Mouse (Mus musculus) intestine, postnatal 0 days (tissue): Measurements from ENCODE around the gene Ncf2. TPM values are rescaled to one million over a fixed set of nuclear protein-coding genes. Genes with fewer than 3 reads are reported as not detected.

Experiments used
- ATAC-seq: fragments of 200-750 bp; cut with Nextera tagmentation; 2 replicates; pipeline ENCODE4 v1.8.0; 2017; ENCODE audit warnings: mild to moderate bottlenecking, moderate TSS enrichment, moderate library complexity
- H3K27ac ChIP-seq: fragments of 300-500 bp; sonication (generic); 2 replicates; pipeline ENCODE4 v1.5.1; 2014; ENCODE audit warnings: mild to moderate bottlenecking, low read depth, low read length, moderate library complexity
- H3K27me3 ChIP-seq: fragments of 300-500 bp; sonication (generic); replicated peaks from 2 replicates; pipeline ENCODE4 v1.6.1; 2014; ENCODE audit warnings: low read length, mixed read lengths; ENCODE audit not compliant: control insufficient read depth, insufficient read depth
- H3K36me3 ChIP-seq: fragments of 300-500 bp; sonication (generic); 2 replicates; pipeline ENCODE4 v1.6.1; 2014; ENCODE audit warnings: mild to moderate bottlenecking, moderate library complexity; ENCODE audit not compliant: control insufficient read depth, insufficient read depth
- H3K4me1 ChIP-seq: fragments of 300-500 bp; sonication (generic); replicated peaks from 2 replicates; pipeline ENCODE4 v1.6.1; 2014; ENCODE audit warnings: antibody characterized with exemption, low read length, mixed read lengths; ENCODE audit not compliant: control insufficient read depth, insufficient read depth
- H3K4me2 ChIP-seq: fragments of 300-500 bp; sonication (generic); replicated peaks from 2 replicates; pipeline ENCODE4 v1.6.1; 2014; ENCODE audit warnings: low read depth, mild to moderate bottlenecking, moderate library complexity
- H3K4me3 ChIP-seq: fragments of 300-500 bp; sonication (generic); 2 replicates; pipeline ENCODE4 v1.5.1; 2014; ENCODE audit warnings: low read depth, low read length
- H3K9ac ChIP-seq: fragments of 300-500 bp; sonication (generic); 2 replicates; pipeline ENCODE4 v1.6.1; 2014; ENCODE audit warnings: mild to moderate bottlenecking, low read depth, low read length
- H3K9me3 ChIP-seq: fragments of 300-500 bp; sonication (generic); 2 replicates; pipeline ENCODE4 v1.6.1; 2016; ENCODE audit warnings: mixed run types; ENCODE audit not compliant: control insufficient read depth
- CTCF ChIP-seq: sonication (generic); IDR thresholded peaks from 2 replicates; pipeline ENCODE4 v1.5.1; 2016; ENCODE audit warnings: low read depth, mild to moderate bottlenecking, control low read depth, antibody characterized with exemption, moderate library complexity
- WGBS: fragments of 180-500 bp; shearing (Covaris S2); extraction: QIAGEN DNeasy Blood & Tissue Kit; methylation state at CpG from one replicate; pipeline ENCODE4 v1.1.7; 2014; 5-methylcytosine and 5-hydroxymethylcytosine counted together
- polyA plus RNA-seq: library from polyadenylated mRNA; unstranded; fragments of >200 nt; fragmentation: Nextera tagmentation; extraction: Ambion mirVana; gene quantifications from 2 replicates; pipeline ENCODE4 v1.2.1, GENCODE M21; 2015

Gene Ncf2
- polyA plus RNA-seq, 1 experiment from 2014 or later = 9.1 TPM

GRCm38 (mm10) chr1:152817027-152817769 is 17.2 kb downstream of the Ncf2 start:
- H3K9me3 ChIP-seq = no peaks in the 10 kb centered on the region
- WGBS = 32% methylated on average over 12 of the region's 12 CpGs
- no peak overlapping the region for H3K9ac ChIP-seq
- peak overlapping the region; percentile 21; the same call in 1 of the 2 replicates for H3K27ac ChIP-seq
- H3K4me1 ChIP-seq = no peaks in the 10 kb centered on the region; the same call in 1 of the 2 replicates
- H3K36me3 ChIP-seq = no peaks in the 10 kb centered on the region; the same call in 1 of the 2 replicates
- no peaks in the 10 kb centered on the region for H3K27me3 ChIP-seq
- H3K4me3 ChIP-seq = no peak overlapping the region
- TF ChIP-seq CTCF = 0 out of 2 replicates have a peak, but pooled peaks have one; percentile 15
- peak; percentile 47 for ATAC-seq
- H3K4me2 ChIP-seq = no peak overlapping the region; the same call in 1 of the 2 replicates

DNA sequence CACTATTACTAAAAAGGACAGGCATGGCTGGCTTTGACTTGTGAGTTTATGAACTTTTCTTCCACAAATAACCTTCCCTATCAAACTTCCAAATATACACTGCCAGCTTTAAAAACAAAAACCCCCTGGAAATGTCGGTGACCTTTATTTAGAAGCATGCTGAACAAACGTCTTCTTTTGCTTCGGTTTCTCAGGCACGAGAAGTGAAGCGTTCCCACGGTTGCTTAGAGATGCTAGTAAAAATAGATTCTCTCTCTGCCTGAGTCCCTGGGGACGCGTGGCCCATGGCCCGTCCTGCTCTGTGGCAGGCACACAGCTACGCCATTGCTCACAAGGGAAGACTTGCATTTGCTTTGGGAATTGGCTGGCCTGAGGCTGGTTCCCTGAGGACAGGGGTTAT is 17.8 kb downstream of the Ncf2 start:
- Histone ChIP-seq H3K9me3 (no peaks in the 10 kb centered on the region), H3K4me3 (no peak overlapping the region), H3K36me3 (no peaks in the 10 kb centered on the region; the same call in 1 of the 2 replicates), H3K4me1 (no peaks in the 10 kb centered on the region; the same call in 1 of the 2 replicates), H3K27me3 (no peaks in the 10 kb centered on the region), H3K27ac (peak overlapping the region; percentile 21; the same call in 1 of the 2 replicates), H3K9ac (no peak overlapping the region), H3K4me2 (no peak overlapping the region)
- 56% methylated on average over 10 of the region's 10 CpGs for WGBS
- no peak for TF ChIP-seq CTCF
- ATAC-seq = no peak

- no peaks in the 10 kb centered on the region; the same call in 1 of the 2 replicates for H3K36me3 ChIP-seq
- no peak overlapping the region for H3K4me2 ChIP-seq
- no peak for TF ChIP-seq CTCF
- H3K9me3 ChIP-seq = no peaks in the 10 kb centered on the region
- H3K4me1 ChIP-seq = no peaks in the 10 kb centered on the region; the same call in 1 of the 2 replicates
- H3K4me3 ChIP-seq = no peak overlapping the region
- ATAC-seq = no peak
- H3K27me3 ChIP-seq = no peaks in the 10 kb centered on the region
- H3K9ac ChIP-seq = no peak overlapping the region
- no peak overlapping the region for H3K27ac ChIP-seq
- 85% methylated on average over 6 of the region's 6 CpGs for WGBS
Observed at GRCm38 (mm10) chr1:152819558-152819957, 19.6 kb downstream of the Ncf2 start.

DNA sequence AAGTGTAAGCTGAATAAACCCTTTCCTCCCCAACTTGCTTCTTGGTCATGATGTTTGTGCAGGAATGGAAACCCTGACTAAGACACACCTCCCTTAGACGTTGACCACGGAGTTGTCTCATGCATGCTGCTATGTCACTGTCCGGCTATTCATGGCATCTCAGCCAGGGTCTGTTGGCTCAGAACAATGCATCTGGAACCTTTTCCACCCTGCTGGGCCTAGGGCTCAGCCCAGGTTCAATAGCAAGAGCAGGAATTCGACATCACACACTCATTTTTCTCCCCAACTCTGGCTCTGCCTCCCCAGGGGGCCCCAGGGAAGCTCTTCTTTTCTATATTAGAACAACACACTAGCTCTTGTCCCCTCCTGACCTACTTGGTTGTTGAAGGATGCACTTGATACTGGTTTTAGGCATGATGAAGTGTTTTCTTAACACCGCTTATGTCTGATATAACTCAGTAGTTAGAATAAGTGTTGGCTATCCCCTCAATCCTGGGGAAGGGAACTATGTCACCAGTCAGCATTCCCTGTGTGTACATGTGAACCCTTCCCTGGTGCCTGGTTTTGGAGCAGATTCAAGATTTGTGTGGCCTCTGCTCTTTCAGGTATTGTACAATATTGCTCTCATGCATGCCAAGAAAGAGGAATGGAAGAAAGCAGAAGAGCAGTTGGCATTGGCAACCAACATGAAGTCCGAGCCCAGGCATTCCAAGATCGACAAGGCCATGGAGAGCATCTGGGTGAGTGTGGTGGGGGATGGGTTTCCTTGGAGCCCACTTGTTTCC is 21.1 kb downstream of the Ncf2 start:
- Histone ChIP-seq H3K9me3 (no peaks in the 10 kb centered on the region), H3K36me3 (no peaks in the 10 kb centered on the region; the same call in 1 of the 2 replicates), H3K9ac (no peak overlapping the region), H3K27me3 (no peaks in the 10 kb centered on the region), H3K4me3 (no peak overlapping the region), H3K4me2 (no peak overlapping the region), H3K4me1 (no peaks in the 10 kb centered on the region), H3K27ac (no peak overlapping the region)
- TF ChIP-seq CTCF = no peak
- WGBS = 81% methylated on average over 7 of the region's 7 CpGs
- ATAC-seq = no peak

GRCm38 (mm10) chr1:152821746-152822145 is 21.8 kb downstream of the Ncf2 start:
- no peak for ATAC-seq
- WGBS = 88% methylated on average over 4 of the region's 4 CpGs
- no peaks in the 10 kb centered on the region for H3K4me1 ChIP-seq

GRCm38 (mm10) chr1:152824206-152824605 is 24.2 kb downstream of the Ncf2 start:
- Histone ChIP-seq H3K9me3 (no peaks in the 10 kb centered on the region), H3K27ac (no peak overlapping the region), H3K27me3 (no peaks in the 10 kb centered on the region), H3K4me3 (no peak overlapping the region), H3K4me2 (no peak overlapping the region), H3K9ac (no peak overlapping the region), H3K4me1 (no peaks in the 10 kb centered on the region), H3K36me3 (no peaks in the 10 kb centered on the region; the same call in 1 of the 2 replicates)
- whole genome bisulfite sequencing = 74% methylated on average over 9 of the region's 9 CpGs
- no peak for ATAC-seq
- TF ChIP-seq CTCF = no peak

More at GRCm38 (mm10) chr1:152821746-152822145, 21.8 kb downstream of the Ncf2 start:
- Histone ChIP-seq H3K36me3 (no peaks in the 10 kb centered on the region; the same call in 1 of the 2 replicates), H3K27ac (no peak overlapping the region), H3K4me2 (no peak overlapping the region), H3K9ac (no peak overlapping the region), H3K27me3 (no peaks in the 10 kb centered on the region), H3K9me3 (no peaks in the 10 kb centered on the region), H3K4me3 (no peak overlapping the region)
- no peak for TF ChIP-seq CTCF
